Mouse (Mus musculus): Measurements from ENCODE around the gene Hdac2.

DNA sequence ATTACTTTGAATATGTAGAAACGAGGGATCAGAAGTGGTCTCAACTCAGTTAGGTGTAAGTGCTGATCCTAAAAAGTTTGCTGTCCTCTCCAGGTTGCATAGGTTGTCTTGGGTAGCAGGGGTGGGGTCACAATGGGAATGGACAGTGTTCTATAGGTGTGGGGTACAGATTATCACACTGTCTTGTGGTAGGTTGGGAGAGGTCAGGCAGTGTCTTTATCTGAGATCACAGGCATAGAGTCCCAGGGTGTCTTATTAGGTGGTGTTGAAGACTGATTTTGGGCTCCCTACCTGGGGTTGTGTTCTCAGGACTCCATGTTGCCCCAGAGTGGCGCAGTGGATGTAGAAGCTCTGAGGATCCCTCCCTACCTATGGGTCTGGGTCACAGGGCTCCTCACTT lies 17.8 kb downstream of the Hdac2 start:
- TF ChIP-seq CTCF (IDR thresholded peaks at IDR 0.05) (no peak), POLR2A (IDR thresholded peaks at IDR 0.05; ENCODE audit: insufficient read depth, low read depth, low read length) (no peak)

Data from heart, adult 2 months (tissue).